Mouse (Mus musculus): ENCODE data around the gene Dscam. TPM values are rescaled to one million over a fixed set of nuclear protein-coding genes. Genes with fewer than 3 reads are reported as not detected.

Gene Dscam
- polyA plus RNA-seq, 1 experiment from 2014 or later: 0.81 TPM

DNA sequence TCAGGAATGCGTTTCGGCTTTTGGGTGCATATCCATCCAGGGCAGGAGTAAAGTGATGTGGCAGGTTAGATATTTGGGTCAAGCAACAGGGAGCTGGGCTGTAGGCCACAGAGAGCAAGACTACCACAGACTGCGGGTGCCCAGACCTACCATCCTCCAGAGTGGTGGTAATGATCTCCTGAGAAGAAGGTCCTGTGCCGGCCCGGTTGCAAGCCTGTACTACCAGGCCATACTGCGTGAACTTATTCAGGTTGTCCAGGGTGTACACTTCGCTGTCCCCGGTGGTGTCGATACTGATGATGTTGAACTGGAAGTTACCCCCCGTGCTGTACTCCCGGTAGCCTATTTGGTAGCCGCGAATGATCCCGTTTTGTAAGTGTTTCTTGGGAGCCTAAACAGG lies 485.5 kb downstream of the Dscam start:
- Histone ChIP-seq H3K4me2 (ENCODE audit: low read depth, low read length) (no peak overlapping the region), H3K9me3 (replicated peaks; ENCODE audit: control insufficient read depth, low read length) (no peaks in the 10 kb centered on the region), H3K27ac (replicated peaks; ENCODE audit: low read depth, low read length) (no peak overlapping the region), H3K4me3 (ENCODE audit: low read depth, low read length) (no peak overlapping the region), H3K36me3 (replicated peaks; ENCODE audit: control insufficient read depth, insufficient read depth, low read depth, low read length) (no peaks in the 10 kb centered on the region), H3K9ac (replicated peaks; ENCODE audit: low read length) (no peak overlapping the region), H3K27me3 (ENCODE audit: control insufficient read depth, insufficient read depth, low read length) (no peaks in the 10 kb centered on the region), H3K4me1 (ENCODE audit: control insufficient read depth, insufficient read depth, low read length) (no peaks in the 10 kb centered on the region)
- ATAC-seq (replicated peaks; ENCODE audit: insufficient number of reproducible peaks, low FRiP score, low TSS enrichment, low read depth) (no peak), DNase-seq (ENCODE audit: low spot score) (no peak)
- WGBS: 92% methylated on average over 14 of the region's 14 CpGs

DNA sequence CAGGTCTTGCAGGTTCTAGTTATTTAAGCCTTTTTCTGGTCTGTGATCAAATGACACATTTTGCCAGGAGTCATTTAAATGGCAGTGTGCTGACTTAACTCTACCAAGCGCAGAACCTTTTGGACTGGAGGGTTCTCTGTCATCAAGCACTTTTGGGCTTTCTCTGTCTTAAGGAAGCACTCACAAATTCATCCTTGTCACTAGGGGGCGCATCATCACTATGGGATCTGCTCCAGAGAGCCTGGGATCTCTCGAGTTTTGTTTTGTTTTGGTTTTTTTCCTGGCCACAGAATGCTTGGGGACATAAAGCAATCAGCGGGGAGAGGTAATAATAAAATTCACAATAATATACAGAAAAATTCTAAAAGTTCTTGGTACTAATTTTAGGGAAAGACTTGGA lies 486.0 kb downstream of the Dscam start:
- Histone ChIP-seq H3K27me3 (ENCODE audit: control insufficient read depth, insufficient read depth, low read length) (no peaks in the 10 kb centered on the region), H3K9me3 (replicated peaks; ENCODE audit: control insufficient read depth, low read length) (no peaks in the 10 kb centered on the region), H3K27ac (replicated peaks; ENCODE audit: low read depth, low read length) (no peak overlapping the region), H3K4me2 (ENCODE audit: low read depth, low read length) (no peak overlapping the region), H3K9ac (replicated peaks; ENCODE audit: low read length) (no peak overlapping the region), H3K4me1 (ENCODE audit: control insufficient read depth, insufficient read depth, low read length) (no peaks in the 10 kb centered on the region), H3K4me3 (ENCODE audit: low read depth, low read length) (no peak overlapping the region), H3K36me3 (replicated peaks; ENCODE audit: control insufficient read depth, insufficient read depth, low read depth, low read length) (no peaks in the 10 kb centered on the region)
- ATAC-seq (replicated peaks; ENCODE audit: insufficient number of reproducible peaks, low FRiP score, low TSS enrichment, low read depth) (no peak), DNase-seq (ENCODE audit: low spot score) (peak; percentile 80)
- 22% methylated on average over 4 of the region's 4 CpGs for WGBS

GRCm38 (mm10) chr16:96682289-96682972 lies 488.1 kb downstream of the Dscam start:
- Histone ChIP-seq H3K4me3 (ENCODE audit: low read depth, low read length) (no peak overlapping the region), H3K27ac (replicated peaks; ENCODE audit: low read depth, low read length) (no peak overlapping the region), H3K36me3 (replicated peaks; ENCODE audit: control insufficient read depth, insufficient read depth, low read depth, low read length) (no peaks in the 10 kb centered on the region), H3K27me3 (ENCODE audit: control insufficient read depth, insufficient read depth, low read length) (no peaks in the 10 kb centered on the region), H3K4me1 (ENCODE audit: control insufficient read depth, insufficient read depth, low read length) (no peaks in the 10 kb centered on the region), H3K9me3 (replicated peaks; ENCODE audit: control insufficient read depth, low read length) (no peaks in the 10 kb centered on the region), H3K9ac (replicated peaks; ENCODE audit: low read length) (no peak overlapping the region), H3K4me2 (ENCODE audit: low read depth, low read length) (no peak overlapping the region)
- DNase-seq (ENCODE audit: low spot score) (no peak), ATAC-seq (replicated peaks; ENCODE audit: insufficient number of reproducible peaks, low FRiP score, low TSS enrichment, low read depth) (no peak)
- 77% methylated on average over 5 of the region's 5 CpGs for WGBS

DNA sequence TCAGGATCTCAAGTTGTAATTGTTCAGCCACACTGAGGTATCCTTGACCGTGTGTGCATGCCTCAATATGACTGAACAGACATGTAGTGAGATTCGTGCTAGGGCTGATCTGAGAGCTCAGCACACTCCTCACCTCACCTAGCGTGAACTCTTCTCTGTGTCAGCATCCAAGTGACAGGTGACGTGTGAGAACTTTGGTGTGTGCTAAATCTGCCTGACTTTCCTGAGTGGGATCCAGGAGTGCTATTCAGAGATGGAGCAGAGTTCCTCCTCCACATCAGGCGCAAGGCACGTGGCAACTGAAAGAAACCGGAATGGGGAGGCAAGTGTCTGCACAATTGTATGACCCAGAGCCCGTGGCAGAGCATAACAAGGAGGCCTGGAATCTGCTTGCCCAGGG lies 490.6 kb downstream of the Dscam start:
- ATAC-seq (replicated peaks; ENCODE audit: insufficient number of reproducible peaks, low FRiP score, low TSS enrichment, low read depth): no peak
- Histone ChIP-seq H3K4me1 (ENCODE audit: control insufficient read depth, insufficient read depth, low read length) (no peaks in the 10 kb centered on the region), H3K27me3 (ENCODE audit: control insufficient read depth, insufficient read depth, low read length) (no peaks in the 10 kb centered on the region), H3K9ac (replicated peaks; ENCODE audit: low read length) (no peak overlapping the region), H3K4me3 (ENCODE audit: low read depth, low read length) (no peak overlapping the region), H3K36me3 (replicated peaks; ENCODE audit: control insufficient read depth, insufficient read depth, low read depth, low read length) (no peaks in the 10 kb centered on the region), H3K9me3 (replicated peaks; ENCODE audit: control insufficient read depth, low read length) (no peaks in the 10 kb centered on the region), H3K4me2 (ENCODE audit: low read depth, low read length) (no peak overlapping the region), H3K27ac (replicated peaks; ENCODE audit: low read depth, low read length) (no peak overlapping the region)
- 81% methylated on average over 8 of the region's 8 CpGs for WGBS
- DNase-seq (ENCODE audit: low spot score): no peak

GRCm38 (mm10) chr16:96677471-96677870 lies 493.1 kb downstream of the Dscam start:
- Histone ChIP-seq H3K9ac (replicated peaks; ENCODE audit: low read length) (no peak overlapping the region), H3K27me3 (ENCODE audit: control insufficient read depth, insufficient read depth, low read length) (no peaks in the 10 kb centered on the region), H3K4me2 (ENCODE audit: low read depth, low read length) (no peak overlapping the region), H3K36me3 (replicated peaks; ENCODE audit: control insufficient read depth, insufficient read depth, low read depth, low read length) (no peaks in the 10 kb centered on the region), H3K4me3 (ENCODE audit: low read depth, low read length) (no peak overlapping the region), H3K27ac (replicated peaks; ENCODE audit: low read depth, low read length) (no peak overlapping the region), H3K9me3 (replicated peaks; ENCODE audit: control insufficient read depth, low read length) (no peaks in the 10 kb centered on the region), H3K4me1 (ENCODE audit: control insufficient read depth, insufficient read depth, low read length) (no peaks in the 10 kb centered on the region)
- DNase-seq (ENCODE audit: low spot score): no peak
- ATAC-seq (replicated peaks; ENCODE audit: insufficient number of reproducible peaks, low FRiP score, low TSS enrichment, low read depth): no peak
- WGBS: 68% methylated on average over 2 of the region's 2 CpGs

GRCm38 (mm10) chr16:96676663-96677062 lies 493.9 kb downstream of the Dscam start:
- 71% methylated on average over 1 of the region's 1 CpGs for WGBS
- ATAC-seq (replicated peaks; ENCODE audit: insufficient number of reproducible peaks, low FRiP score, low TSS enrichment, low read depth): no peak

DNA sequence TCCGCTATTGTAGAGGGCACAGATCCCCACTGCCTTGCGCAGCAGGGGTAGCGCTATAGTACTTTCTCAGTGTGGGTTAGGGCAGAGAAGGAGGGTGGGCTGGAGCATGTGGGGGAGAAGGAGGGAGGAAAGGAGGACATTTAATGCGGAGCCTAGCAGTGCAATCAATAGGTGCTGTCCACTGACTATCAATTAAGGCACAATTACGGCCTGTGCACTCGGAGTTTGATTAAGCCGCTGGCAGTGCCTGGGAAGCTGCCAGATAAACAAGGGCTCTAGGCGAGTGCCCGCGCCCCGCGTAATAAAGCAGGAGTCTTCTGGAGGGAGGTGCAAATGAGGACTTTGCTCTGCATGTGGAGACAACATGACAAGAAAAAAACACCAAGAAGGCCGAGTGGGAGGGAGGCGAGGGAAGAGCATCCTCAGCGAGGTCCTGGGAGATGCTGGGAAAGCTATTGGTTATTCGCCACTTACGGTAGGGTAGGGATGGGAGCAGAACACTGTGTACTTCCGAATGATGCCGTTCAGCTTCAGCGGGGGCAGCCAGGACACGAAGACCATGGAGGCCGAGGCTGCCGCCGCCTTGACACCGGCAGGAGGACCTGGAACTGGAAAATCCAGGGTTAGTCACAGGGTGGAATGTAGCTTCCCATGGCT lies 497.2 kb downstream of the Dscam start:
- Histone ChIP-seq H3K36me3 (replicated peaks; ENCODE audit: control insufficient read depth, insufficient read depth, low read depth, low read length) (no peaks in the 10 kb centered on the region), H3K4me1 (ENCODE audit: control insufficient read depth, insufficient read depth, low read length) (no peaks in the 10 kb centered on the region), H3K27ac (replicated peaks; ENCODE audit: low read depth, low read length) (no peak overlapping the region), H3K4me2 (ENCODE audit: low read depth, low read length) (no peak overlapping the region), H3K4me3 (ENCODE audit: low read depth, low read length) (no peak overlapping the region), H3K9ac (replicated peaks; ENCODE audit: low read length) (no peak overlapping the region), H3K27me3 (ENCODE audit: control insufficient read depth, insufficient read depth, low read length) (no peaks in the 10 kb centered on the region), H3K9me3 (replicated peaks; ENCODE audit: control insufficient read depth, low read length) (no peaks in the 10 kb centered on the region)
- no peak for ATAC-seq (replicated peaks; ENCODE audit: insufficient number of reproducible peaks, low FRiP score, low TSS enrichment, low read depth)
- DNase-seq (ENCODE audit: low spot score): no peak
- 71% methylated on average over 25 of the region's 25 CpGs for WGBS

More at GRCm38 (mm10) chr16:96676663-96677062, 493.9 kb downstream of the Dscam start:
- H3K9ac ChIP-seq (replicated peaks; ENCODE audit: low read length): no peak overlapping the region
- H3K4me1 ChIP-seq (ENCODE audit: control insufficient read depth, insufficient read depth, low read length): no peaks in the 10 kb centered on the region
- no peak overlapping the region for H3K27ac ChIP-seq (replicated peaks; ENCODE audit: low read depth, low read length)
- H3K4me3 ChIP-seq (ENCODE audit: low read depth, low read length): no peak overlapping the region
- no peak overlapping the region for H3K4me2 ChIP-seq (ENCODE audit: low read depth, low read length)
- H3K9me3 ChIP-seq (replicated peaks; ENCODE audit: control insufficient read depth, low read length): no peaks in the 10 kb centered on the region
- no peaks in the 10 kb centered on the region for H3K36me3 ChIP-seq (replicated peaks; ENCODE audit: control insufficient read depth, insufficient read depth, low read depth, low read length)
- DNase-seq (ENCODE audit: low spot score): no peak
- no peaks in the 10 kb centered on the region for H3K27me3 ChIP-seq (ENCODE audit: control insufficient read depth, insufficient read depth, low read length)

- no peak for ATAC-seq (replicated peaks; ENCODE audit: insufficient number of reproducible peaks, low FRiP score, low TSS enrichment, low read depth)
- peak; percentile 62 for DNase-seq (ENCODE audit: low spot score)
- Histone ChIP-seq H3K27me3 (ENCODE audit: control insufficient read depth, insufficient read depth, low read length) (no peaks in the 10 kb centered on the region), H3K36me3 (replicated peaks; ENCODE audit: control insufficient read depth, insufficient read depth, low read depth, low read length) (no peaks in the 10 kb centered on the region), H3K9me3 (replicated peaks; ENCODE audit: control insufficient read depth, low read length) (no peaks in the 10 kb centered on the region), H3K27ac (replicated peaks; ENCODE audit: low read depth, low read length) (no peak overlapping the region), H3K4me2 (ENCODE audit: low read depth, low read length) (no peak overlapping the region), H3K4me1 (ENCODE audit: control insufficient read depth, insufficient read depth, low read length) (no peaks in the 10 kb centered on the region), H3K9ac (replicated peaks; ENCODE audit: low read length) (no peak overlapping the region), H3K4me3 (ENCODE audit: low read depth, low read length) (no peak overlapping the region)
- WGBS: 63% methylated on average over 11 of the region's 11 CpGs
These were observed 498.8 kb downstream of the Dscam start for GRCm38 (mm10) chr16:96671603-96672374.
